Mouse (Mus musculus) CH12.LX (cell line): ENCODE measurements around the gene Gm49450. TPM values are rescaled to one million over a fixed set of nuclear protein-coding genes. Genes with fewer than 3 reads are reported as not detected.
A peak's percentile ranks its signal among the peaks of the same experiment; 100 is the strongest.

Experiments used
- DNase-seq: peaks from one replicate; pipeline ENCODE4 v3.0.0-alpha.2; 2013; ENCODE audit errors: extremely low read depth
- H3K27ac ChIP-seq: 2 replicates; pipeline ENCODE4 v1.5.1; 2012; ENCODE audit warnings: low read depth, mild to moderate bottlenecking, control low read depth, moderate library complexity; ENCODE audit not compliant: insufficient read depth
- H3K27me3 ChIP-seq: replicated peaks from 2 replicates; pipeline ENCODE3; 2012; ENCODE audit warnings: inconsistent platforms
- H3K36me3 ChIP-seq, 2 experiments: replicated peaks in 1 of 2; 2 replicates each; pipeline versions ENCODE3 to v1.6.1; 2012; ENCODE audit warnings: inconsistent platforms in 1 of 2, low read length in 1 of 2, mild to moderate bottlenecking in 1 of 2, mixed read lengths in 1 of 2, moderate library complexity in 1 of 2; ENCODE audit not compliant: control insufficient read depth in 1 of 2, insufficient read depth in 1 of 2
- H3K4me1 ChIP-seq, 2 experiments: 2 replicates each; pipeline ENCODE4 v1.6.1; 2012; ENCODE audit warnings: inconsistent platforms in 1 of 2, moderate library complexity in 1 of 2; ENCODE audit not compliant: insufficient read depth in 2 of 2, control insufficient read depth in 1 of 2
- H3K4me2 ChIP-seq: 2 replicates; pipeline ENCODE4 v1.6.1; 2012; ENCODE audit warnings: low read depth, mild to moderate bottlenecking, control low read depth; ENCODE audit not compliant: poor library complexity, insufficient read depth, severe bottlenecking
- H3K4me3 ChIP-seq, 3 experiments: fragments of 150-350 bp in 1 of 3; sonication (generic) in 1 of 3; replicated peaks in 1 of 3; 2 replicates each; pipeline versions ENCODE3 to v1.5.1; 2011 to 2012; ENCODE audit warnings: low read depth in 2 of 3, low read length in 2 of 3, mild to moderate bottlenecking in 2 of 3, moderate library complexity in 2 of 3, control low read depth in 1 of 3, improper control_type of control experiment in 1 of 3, inconsistent platforms in 1 of 3, mixed read lengths in 1 of 3; ENCODE audit not compliant: poor library complexity in 1 of 3
- H3K79me2 ChIP-seq: replicated peaks from 2 replicates; pipeline ENCODE4 v1.6.1; 2012; ENCODE audit warnings: mild to moderate bottlenecking, moderate library complexity; ENCODE audit not compliant: control insufficient read depth, poor library complexity, insufficient read depth, severe bottlenecking; ENCODE audit errors: extremely low read depth
- H3K9ac ChIP-seq: 2 replicates; pipeline ENCODE4 v1.6.1; 2012; ENCODE audit warnings: low read depth, mild to moderate bottlenecking, control low read depth, moderate library complexity; ENCODE audit not compliant: insufficient read depth
- H3K9me3 ChIP-seq: replicated peaks from 2 replicates; pipeline ENCODE3; 2012; ENCODE audit warnings: low read length, inconsistent platforms, mixed read lengths
- BHLHE40 ChIP-seq: IDR thresholded peaks from 2 replicates; pipeline ENCODE4 v1.6.1; 2011; ENCODE audit warnings: mild to moderate bottlenecking, low read depth, low read length, improper control_type of control experiment
- CHD1 ChIP-seq: IDR thresholded peaks from 2 replicates; pipeline ENCODE4 v1.6.1; 2012; ENCODE audit warnings: low read depth, low read length, improper control_type of control experiment, inconsistent platforms
- CHD2 ChIP-seq: IDR thresholded peaks from 2 replicates; pipeline ENCODE4 v1.6.1; 2011; ENCODE audit warnings: low read length, improper control_type of control experiment
- CTCF ChIP-seq, 2 experiments: IDR thresholded peaks in 1 of 2; conservative IDR thresholded peaks in 1 of 2; 2 replicates each; pipeline ENCODE4 v1.5.1; 2011 to 2012; ENCODE audit warnings: low read depth in 2 of 2, low read length in 2 of 2, improper control_type of control experiment in 1 of 2, inconsistent platforms in 1 of 2, mild to moderate bottlenecking in 1 of 2, moderate library complexity in 1 of 2
- E2F4 ChIP-seq: IDR thresholded peaks from 2 replicates; pipeline ENCODE4 v1.6.1; 2011; ENCODE audit warnings: low read depth, low read length, improper control_type of control experiment; ENCODE audit not compliant: insufficient replicate concordance
- ELF1 ChIP-seq: IDR thresholded peaks from 2 replicates; pipeline ENCODE4 v1.6.1; 2014; ENCODE audit warnings: low read depth, mild to moderate bottlenecking, inconsistent platforms, low read length, improper control_type of control experiment
- EP300 ChIP-seq: IDR thresholded peaks from 2 replicates; pipeline ENCODE4 v1.6.1; 2011; ENCODE audit warnings: low read length, improper control_type of control experiment
- ETS1 ChIP-seq: conservative IDR thresholded peaks from 2 replicates; pipeline ENCODE4 v1.6.1; 2012; ENCODE audit warnings: low read depth, mild to moderate bottlenecking, inconsistent platforms, low read length, improper control_type of control experiment, moderate library complexity
- GABPA ChIP-seq: IDR thresholded peaks from 2 replicates; pipeline ENCODE4 v1.6.1; 2012; ENCODE audit warnings: low read depth, low read length, improper control_type of control experiment, inconsistent platforms; ENCODE audit not compliant: insufficient replicate concordance
- HCFC1 ChIP-seq: IDR thresholded peaks from 2 replicates; pipeline ENCODE4 v1.6.1; 2012; ENCODE audit warnings: low read depth, mild to moderate bottlenecking, inconsistent platforms, low read length, improper control_type of control experiment
- IRF4 ChIP-seq: IDR thresholded peaks from 2 replicates; pipeline ENCODE4 v1.6.1; 2014; ENCODE audit warnings: low read depth, mild to moderate bottlenecking, inconsistent platforms, low read length, improper control_type of control experiment
- JUN ChIP-seq: IDR thresholded peaks from 2 replicates; pipeline ENCODE4 v1.6.1; 2011; ENCODE audit warnings: low read depth, mild to moderate bottlenecking, low read length, improper control_type of control experiment, moderate library complexity; ENCODE audit not compliant: insufficient read depth
- JUND ChIP-seq: conservative IDR thresholded peaks from 2 replicates; pipeline ENCODE4 v1.6.1; 2011; ENCODE audit warnings: low read depth, low read length, improper control_type of control experiment
- KAT2A ChIP-seq: IDR thresholded peaks from 2 replicates; pipeline ENCODE4 v1.6.1; 2012; ENCODE audit warnings: low read length, improper control_type of control experiment, inconsistent platforms; ENCODE audit not compliant: insufficient replicate concordance
- MAFK ChIP-seq: IDR thresholded peaks from 2 replicates; pipeline ENCODE4 v1.6.1; 2011; ENCODE audit warnings: low read length, improper control_type of control experiment; ENCODE audit not compliant: insufficient replicate concordance
- MAX ChIP-seq: IDR thresholded peaks from 2 replicates; pipeline ENCODE4 v1.6.1; 2011; ENCODE audit warnings: low read length, improper control_type of control experiment
- MAZ ChIP-seq: IDR thresholded peaks from 2 replicates; pipeline ENCODE4 v1.6.1; 2012; ENCODE audit warnings: low read depth, mild to moderate bottlenecking, inconsistent platforms, low read length, improper control_type of control experiment, moderate library complexity
- MEF2A ChIP-seq: IDR thresholded peaks from 2 replicates; pipeline ENCODE4 v1.6.1; 2014; ENCODE audit warnings: low read depth, mild to moderate bottlenecking, inconsistent platforms, low read length, improper control_type of control experiment, borderline replicate concordance
- MXI1 ChIP-seq: IDR thresholded peaks from 2 replicates; pipeline ENCODE4 v1.6.1; 2011; ENCODE audit warnings: mild to moderate bottlenecking, low read depth, low read length, improper control_type of control experiment
- MYC ChIP-seq: IDR thresholded peaks from 2 replicates; pipeline ENCODE4 v1.6.1; 2011; ENCODE audit warnings: low read depth, mild to moderate bottlenecking, improper control_type of control experiment, low read length
- NELFE ChIP-seq: IDR thresholded peaks from 2 replicates; pipeline ENCODE4 v1.6.1; 2011; ENCODE audit warnings: low read depth, low read length, improper control_type of control experiment
- NRF1 ChIP-seq: IDR thresholded peaks from 2 replicates; pipeline ENCODE4 v1.6.1; 2014; ENCODE audit warnings: low read depth, mild to moderate bottlenecking, inconsistent platforms, low read length, improper control_type of control experiment, moderate library complexity
- PAX5 ChIP-seq: IDR thresholded peaks from 2 replicates; pipeline ENCODE4 v1.6.1; 2012; ENCODE audit warnings: low read length, inconsistent platforms, mixed read lengths
- POLR2A ChIP-seq: IDR thresholded peaks from 2 replicates; pipeline ENCODE4 v1.6.1; 2011; ENCODE audit warnings: low read depth, mild to moderate bottlenecking, improper control_type of control experiment, low read length
- POLR2AphosphoS2 ChIP-seq: IDR thresholded peaks from 2 replicates; pipeline ENCODE4 v1.6.1; 2011; ENCODE audit warnings: low read depth, low read length, improper control_type of control experiment
- RAD21 ChIP-seq: IDR thresholded peaks from 2 replicates; pipeline ENCODE4 v1.6.1; 2011; ENCODE audit warnings: low read depth, mild to moderate bottlenecking, low read length, improper control_type of control experiment, moderate library complexity
- RCOR1 ChIP-seq: conservative IDR thresholded peaks from 2 replicates; pipeline ENCODE4 v1.6.1; 2012; ENCODE audit warnings: low read depth, mild to moderate bottlenecking, inconsistent platforms, low read length, improper control_type of control experiment
- SIN3A ChIP-seq: IDR thresholded peaks from 2 replicates; pipeline ENCODE4 v1.6.1; 2012; ENCODE audit warnings: low read length, improper control_type of control experiment, inconsistent platforms
- SMC3 ChIP-seq: IDR thresholded peaks from 2 replicates; pipeline ENCODE4 v1.6.1; 2011; ENCODE audit warnings: low read depth, low read length, improper control_type of control experiment
- TBP ChIP-seq: conservative IDR thresholded peaks from 2 replicates; pipeline ENCODE4 v1.6.1; 2011; ENCODE audit warnings: low read depth, low read length, improper control_type of control experiment
- TCF12 ChIP-seq: IDR thresholded peaks from 2 replicates; pipeline ENCODE4 v1.6.1; 2014; ENCODE audit warnings: low read depth, mild to moderate bottlenecking, inconsistent platforms, low read length, improper control_type of control experiment
- UBTF ChIP-seq: IDR thresholded peaks from 2 replicates; pipeline ENCODE4 v1.6.1; 2012; ENCODE audit warnings: low read depth, mild to moderate bottlenecking, inconsistent platforms, low read length, improper control_type of control experiment, moderate library complexity
- USF1 ChIP-seq: IDR thresholded peaks from 2 replicates; pipeline ENCODE4 v1.6.1; 2014; ENCODE audit warnings: low read depth, mild to moderate bottlenecking, inconsistent platforms, low read length, improper control_type of control experiment
- USF2 ChIP-seq: conservative IDR thresholded peaks from 2 replicates; pipeline ENCODE4 v1.6.1; 2011; ENCODE audit warnings: low read depth, low read length, improper control_type of control experiment
- ZC3H11A ChIP-seq: IDR thresholded peaks from 2 replicates; pipeline ENCODE4 v1.6.1; 2012; ENCODE audit warnings: low read depth, mild to moderate bottlenecking, inconsistent platforms, low read length, improper control_type of control experiment
- ZKSCAN1 ChIP-seq: IDR thresholded peaks from 2 replicates; pipeline ENCODE4 v1.6.1; 2012; ENCODE audit warnings: low read depth, inconsistent platforms, low read length, improper control_type of control experiment, borderline replicate concordance
- ZMIZ1 ChIP-seq: IDR thresholded peaks from 2 replicates; pipeline ENCODE4 v1.6.1; 2012; ENCODE audit warnings: low read depth, mild to moderate bottlenecking, inconsistent platforms, low read length, improper control_type of control experiment
- ZNF384 ChIP-seq: IDR thresholded peaks from 2 replicates; pipeline ENCODE4 v1.6.1; 2012; ENCODE audit warnings: low read depth, low read length, improper control_type of control experiment, inconsistent platforms
- dilution Hi-C: fragments of 300-500 bp; cut with MboI; formaldehyde crosslinking; loops from 2 replicates; pipeline ENCODE4 v1.14.3; 2020; ENCODE audit warnings: low sequenced_read_pairs; ENCODE audit not compliant: extremely low pct_unique_long_range_greater_than_20kb, extremely low pct_ligation_motif_present
- in situ Hi-C: fragments of 300-500 bp; cut with MboI; formaldehyde crosslinking; loops from 3 replicates; pipeline ENCODE4 v1.14.3; 2019; ENCODE audit warnings: low sequenced_read_pairs, low pct_ligation_motif_present, low pct_unique_long_range_greater_than_20kb, mixed read lengths
- polyA plus RNA-seq: library from polyadenylated mRNA; unstranded; fragments of >175 nt; gene quantifications from 2 replicates; pipeline ENCODE4 v1.2.1, GENCODE M21; 2012; ENCODE audit warnings: low read depth; ENCODE audit not compliant: insufficient read length
- total RNA-seq, 2 experiments: library from RNA; depleted of rRNA; stranded (reverse); fragments of 300-350 nt in 1 of 2; fragments of >200 nt in 1 of 2; gene quantifications; 2 replicates each; pipeline ENCODE4 v1.2.3; 2012 to 2014

Gene Gm49450
- total and polyA plus RNA-seq, 3 experiments: 0.38 to 125 (median 4.7) TPM

DNA sequence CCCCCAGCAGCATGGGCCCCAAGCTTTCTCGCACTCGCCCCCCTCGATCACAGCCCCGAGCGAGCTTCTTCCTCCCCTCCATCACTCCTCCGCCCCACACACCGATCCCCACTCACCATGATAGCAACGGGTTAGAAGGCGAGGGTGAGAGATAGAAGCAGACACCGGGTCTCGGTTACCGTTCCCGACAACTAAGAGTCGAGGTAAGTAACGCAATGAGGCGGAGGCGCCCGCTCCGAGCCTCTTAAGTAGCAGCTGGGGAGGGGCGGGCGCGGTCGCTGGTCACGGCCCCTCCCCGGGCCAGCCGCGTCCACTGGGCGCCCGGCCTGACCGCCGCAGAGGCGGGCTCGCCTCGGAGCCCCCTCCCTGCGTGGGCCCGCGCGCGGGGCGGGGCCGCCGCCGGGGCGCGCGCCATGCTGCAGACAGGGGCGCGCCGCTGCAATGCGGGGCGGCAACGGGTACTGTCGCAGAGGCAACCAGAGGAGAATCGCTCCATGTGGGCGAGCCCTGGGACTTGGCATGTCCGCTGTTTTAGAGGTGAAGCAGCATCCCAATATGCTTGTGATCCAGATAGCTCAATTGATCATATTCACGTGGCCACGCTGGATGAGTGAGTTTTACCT lies 19.0 kb downstream of the Gm49450 start, which contains the start of gene Tuba1b:
Tuba1b (minus strand) TSS at position 349 of the 623 bp plus-strand sequence.
- H3K4me1 ChIP-seq: peaks cover 4 to 27% of the 10 kb centered on the region in 2 experiments; a peak in 3 of 4 replicates
- H3K4me3 ChIP-seq: peak within 1 kb of the TSS; percentile 63 to 96 (median 70)
- dilution Hi-C loops (no loop called here), in situ Hi-C loops (loop anchor here (10.0 to 25.0 kb wide), 3 partner anchors 60 to 1347 kb away; no protein-coding TSS in a partner anchor)
- TF ChIP-seq ZNF384 (no peak), SMC3 (no peak), MXI1 (peak; percentile 98), RAD21 (no peak), JUND (no peak), TBP (peak; percentile 94), POLR2A (peak; percentile 98), IRF4 (0 out of 2 replicates have a peak, but pooled peaks have one; percentile 12), MYC (peak; percentile 86; the same call in 1 of the 2 replicates), ZMIZ1 (peak; percentile 99), KAT2A (no peak), ZKSCAN1 (no peak), HCFC1 (0 out of 2 replicates have a peak, but pooled peaks have one; percentile 6), UBTF (no peak; the same call in 1 of the 2 replicates), MAFK (no peak), SIN3A (peak; percentile 72), JUN (no peak), USF1 (no peak), POLR2AphosphoS2 (peak; percentile 98), MAZ (no peak; the same call in 1 of the 2 replicates), ELF1 (0 out of 2 replicates have a peak, but pooled peaks have one; percentile 20), MEF2A (peak; percentile 48; the same call in 1 of the 2 replicates), RCOR1 (0 out of 2 replicates have a peak, but pooled peaks have one; percentile 26), GABPA (no peak), E2F4 (peak; percentile 45; the same call in 1 of the 2 replicates), PAX5 (no peak), USF2 (no peak), CHD2 (no peak; the same call in 1 of the 2 replicates), NELFE (peak; percentile 99), ETS1 (no peak), BHLHE40 (no peak), NRF1 (peak; percentile 69), TCF12 (peak; percentile 80), CTCF (conservative IDR thresholded peaks at IDR 0.05 in 1 of 2, IDR thresholded peaks at IDR 0.05 in 1 of 2; ENCODE audit: low read depth in 2 of 2, low read length in 2 of 2) (no peak), MAX (peak; percentile 78), ZC3H11A (no peak), CHD1 (no peak; the same call in 1 of the 2 replicates), EP300 (no peak)
- peak within 1 kb of the TSS; percentile 89 for H3K9ac ChIP-seq
- H3K36me3 ChIP-seq: peaks cover 15 to 35% of the 10 kb centered on the region in 2 experiments
- H3K9me3 ChIP-seq: no peaks in the 10 kb centered on the region
- peaks cover 10% of the 10 kb centered on the region for H3K79me2 ChIP-seq
- H3K27me3 ChIP-seq: no peaks in the 10 kb centered on the region
- H3K4me2 ChIP-seq: peak within 1 kb of the TSS; percentile 91
- DNase-seq: peak; percentile 93
- peak within 1 kb of the TSS; percentile 69 for H3K27ac ChIP-seq
